Mouse (Mus musculus): ENCODE measurements around the gene Npl.
"Not testable (repeated sequence)": the region's sequence is repeated elsewhere in the genome, so short reads cannot be mapped to it uniquely, and the experiment has no call there.

The Npl gene

GRCm38 (mm10) chr1:153542726-153543320, 7.0 kb downstream of the Npl start:
- DNase-seq (ENCODE audit: low spot score in 2 of 2), result no peak

- DNase-seq (ENCODE audit: low spot score in 2 of 2), result no peak
Observed at GRCm38 (mm10) chr1:153540753-153541152, 9.1 kb downstream of the Npl start.

- no peak for DNase-seq (ENCODE audit: low spot score in 2 of 2)
Observed at GRCm38 (mm10) chr1:153539739-153540333, 10.0 kb downstream of the Npl start.

GRCm38 (mm10) chr1:153535611-153536010, 14.2 kb downstream of the Npl start:
- peak in 1 of 2 experiments; percentile 20 for DNase-seq (ENCODE audit: low spot score in 2 of 2)

GRCm38 (mm10) chr1:153532896-153533295, 16.9 kb downstream of the Npl start:
- DNase-seq (ENCODE audit: low spot score in 2 of 2), result not testable (repeated sequence)

- peak; percentile 17 to 22 for DNase-seq (ENCODE audit: low spot score in 2 of 2)
Observed at GRCm38 (mm10) chr1:153532234-153532841, 17.5 kb downstream of the Npl start.

- no peak for DNase-seq (ENCODE audit: low spot score in 2 of 2)
Observed at GRCm38 (mm10) chr1:153531677-153532233, 18.1 kb downstream of the Npl start.

GRCm38 (mm10) chr1:153522116-153522515, 27.7 kb downstream of the Npl start:
- DNase-seq (ENCODE audit: low spot score in 2 of 2), result no peak

- DNase-seq (ENCODE audit: low spot score in 2 of 2), result no peak
Observed at GRCm38 (mm10) chr1:153515368-153515767, 34.5 kb downstream of the Npl start.

- DNase-seq (ENCODE audit: low spot score in 2 of 2), result no peak
Observed at GRCm38 (mm10) chr1:153510330-153511009, 39.4 kb downstream of the Npl start.

GRCm38 (mm10) chr1:153509569-153509968, 40.3 kb downstream of the Npl start:
- not testable (repeated sequence) for DNase-seq (ENCODE audit: low spot score in 2 of 2)

- DNase-seq (ENCODE audit: low spot score in 2 of 2), result no peak
Observed at GRCm38 (mm10) chr1:153509012-153509411, 40.8 kb downstream of the Npl start.

- DNase-seq (ENCODE audit: low spot score in 2 of 2), result no peak
Observed at GRCm38 (mm10) chr1:153506266-153506665, 43.6 kb downstream of the Npl start.

- no peak for DNase-seq (ENCODE audit: low spot score in 2 of 2)
Observed at GRCm38 (mm10) chr1:153501644-153502321, 48.1 kb downstream of the Npl start.

- DNase-seq (ENCODE audit: low spot score in 2 of 2), result no peak
Observed at GRCm38 (mm10) chr1:153500030-153500429, 49.8 kb downstream of the Npl start.

- DNase-seq (ENCODE audit: low spot score in 2 of 2), result no peak
Observed at GRCm38 (mm10) chr1:153496030-153496429, 53.8 kb downstream of the Npl start.

- DNase-seq (ENCODE audit: low spot score in 2 of 2), result no peak
Observed at GRCm38 (mm10) chr1:153493931-153494330, 55.9 kb downstream of the Npl start.

GRCm38 (mm10) chr1:153493338-153493737, 56.5 kb downstream of the Npl start:
- DNase-seq (ENCODE audit: low spot score in 2 of 2), result no peak

GRCm38 (mm10) chr1:153491822-153492221, 58.0 kb downstream of the Npl start:
- DNase-seq (ENCODE audit: low spot score in 2 of 2), result peak; percentile 65 to 79

- no peak for DNase-seq (ENCODE audit: low spot score in 2 of 2)
Observed at GRCm38 (mm10) chr1:153491345-153491744, 58.5 kb downstream of the Npl start.

- DNase-seq (ENCODE audit: low spot score in 2 of 2), result no peak
Observed at GRCm38 (mm10) chr1:153489963-153490362, 59.9 kb downstream of the Npl start.

- DNase-seq (ENCODE audit: low spot score in 2 of 2), result no peak
Observed at GRCm38 (mm10) chr1:153489540-153489939, 60.3 kb downstream of the Npl start.
